Mouse (Mus musculus) heart, postnatal 36 days (tissue): Measurements from ENCODE around the gene Pdzd2. TPM values are rescaled to one million over a fixed set of nuclear protein-coding genes. Genes with fewer than 3 reads are reported as not detected.

Experiments
- DNase-seq, 2 experiments: peaks; one replicate each; pipeline ENCODE4 v3.0.0; 2021 to 2022
- intact Hi-C: fragments of 180-260 bp; cut with DNase I; formaldehyde crosslinking; loops from one replicate; pipeline ENCODE4 v1.15.1; 2025
- microRNA-seq, 2 experiments: library from miRNA; unstranded; fragments of <30 nt; microRNA quantifications; one replicate each; pipeline ENCODE4 v1.2.0; 2021; ENCODE audit warnings: borderline number of aligned reads in 2 of 2
- total RNA-seq, 2 experiments: library from RNA; stranded (reverse); gene quantifications; 2 replicates each; pipeline ENCODE4 v1.2.3; 2021

The Pdzd2 gene
- total RNA-seq, 2 experiments from 2014 or later, result 86.3 to 104 TPM

GRCm38 (mm10) chr15:12311465-12311864, 428.3 kb downstream of the Pdzd2 start:
- intact Hi-C loops, result no loop called here
- no peak for DNase-seq

GRCm38 (mm10) chr15:12310676-12311075, 429.0 kb downstream of the Pdzd2 start:
- no peak for DNase-seq
- intact Hi-C loops, result no loop called here

Small RNA genes within 50 kb of the gene (microRNA-seq; reads per million reads assigned to microRNA genes)
- gene Gm24135 (0 reads per million in 2 experiments), gene Gm24302 (0 reads per million in 2 experiments)

Other genes with a start within 250 kb of the Pdzd2 start
- gene 6030458C11Rik, start 84.7 kb upstream of the Pdzd2 start, total RNA-seq, result 10 to 100 TPM; 12.5 to 13.7 TPM
- 10 to 100 TPM; 35.8 to 39.0 TPM for gene Drosha, start 84.9 kb upstream of the Pdzd2 start, total RNA-seq